ENCODE assay signal across 17 mouse cellular contexts in the genomic region with DNA sequence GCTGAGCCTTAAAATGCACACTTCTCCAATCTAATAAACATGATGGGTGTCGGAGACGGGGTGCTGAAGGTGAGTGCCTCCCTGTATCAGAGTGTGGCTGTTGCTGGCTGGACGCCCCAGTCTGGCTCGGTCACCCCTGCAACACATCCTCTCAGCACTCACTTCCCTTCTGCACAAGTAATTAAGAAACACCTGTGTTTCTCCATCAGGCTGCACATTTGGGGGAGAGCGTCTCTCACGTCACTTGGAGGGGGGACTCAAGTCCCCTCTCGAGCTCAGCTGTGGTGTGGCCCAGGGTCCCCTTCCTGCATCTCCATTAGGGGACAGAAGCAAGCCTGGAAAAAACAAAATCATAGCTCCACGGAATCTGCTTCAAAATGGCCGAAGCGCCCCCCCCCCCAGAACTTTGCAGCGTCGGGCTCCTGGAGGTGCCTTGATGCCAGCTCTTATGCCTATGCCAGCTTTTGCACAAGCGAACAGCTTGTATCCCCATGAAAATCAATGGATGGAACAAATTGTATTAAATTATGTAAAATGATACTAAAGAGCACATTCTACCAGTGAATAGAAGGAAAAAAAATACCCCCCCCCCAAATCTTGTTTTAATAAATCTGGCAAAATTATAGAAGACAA.
DNase-seq lines count a peak whose midpoint lies in the region; ATAC-seq lines count a peak whose summit lies in the region.
"Had no signal": no experiment of that assay in that cellular context is flagged by ENCODE, and none has a peak within 500 bp of the region (broad histone marks: within the 10 kb centered on the region; RNA-seq: fewer than 3 reads in every experiment).

No protein-coding gene starts in this region.

- intact Hi-C loops in left cerebral cortex, postnatal 4 days (cut with DNase I), result no loop called here

- H3K27ac ChIP-seq in forebrain, embryonic 11.5 days (ENCODE audit: low read depth, low read length), result no peak overlapping the region
- H3K27ac ChIP-seq in forebrain, embryonic 10.5 days, result no peak overlapping the region
- H3K27ac ChIP-seq in hindbrain, embryonic 16.5 days (ENCODE audit: low read depth, low read length), result no peak overlapping the region
- H3K27ac ChIP-seq: kidney, postnatal 0 days; limb, embryonic 15.5 days; liver, embryonic 15.5 days; stomach, postnatal 0 days had no signal

- no peak overlapping the region for H3K4me3 ChIP-seq in forebrain, embryonic 11.5 days (ENCODE audit: low read depth, low read length)
- no peak overlapping the region for H3K4me3 ChIP-seq in forebrain, embryonic 10.5 days
- no peak overlapping the region for H3K4me3 ChIP-seq in hindbrain, embryonic 16.5 days (ENCODE audit: low read length)
- H3K4me3 ChIP-seq: heart, embryonic 10.5 days; limb, embryonic 15.5 days; liver, embryonic 15.5 days had no signal

- WGBS in forebrain, embryonic 11.5 days, result 84% methylated on average over 13 of the region's 13 CpGs
- WGBS in forebrain, embryonic 10.5 days, result 90% methylated on average over 13 of the region's 13 CpGs
- 70% methylated on average over 13 of the region's 13 CpGs for WGBS in hindbrain, embryonic 16.5 days

- H3K27me3 ChIP-seq in forebrain, embryonic 11.5 days (ENCODE audit: control insufficient read depth, insufficient read depth, low read length), result no peaks in the 10 kb centered on the region
- no peaks in the 10 kb centered on the region for H3K27me3 ChIP-seq in forebrain, embryonic 10.5 days (ENCODE audit: poor library complexity, severe bottlenecking)
- no peaks in the 10 kb centered on the region for H3K27me3 ChIP-seq in hindbrain, embryonic 16.5 days (replicated peaks; ENCODE audit: control insufficient read depth, insufficient read depth, low read length)
- H3K27me3 ChIP-seq: limb, embryonic 15.5 days; liver, embryonic 15.5 days had no signal

- no peaks in the 10 kb centered on the region; the same call in 1 of the 2 replicates for H3K4me1 ChIP-seq in forebrain, embryonic 11.5 days (replicated peaks; ENCODE audit: control insufficient read depth, insufficient read depth, low read length)
- H3K4me1 ChIP-seq in forebrain, embryonic 10.5 days, result peaks cover 25% of the 10 kb centered on the region
- H3K4me1 ChIP-seq in hindbrain, embryonic 16.5 days (ENCODE audit: control insufficient read depth, insufficient read depth, low read depth, low read length), result peaks cover 7% of the 10 kb centered on the region
- H3K4me1 ChIP-seq: limb, embryonic 15.5 days; liver, embryonic 15.5 days had no signal

- H3K4me2 ChIP-seq in forebrain, embryonic 11.5 days (ENCODE audit: low read depth, low read length, severe bottlenecking), result no peak overlapping the region
- no peak overlapping the region; the same call in 1 of the 2 replicates for H3K4me2 ChIP-seq in hindbrain, embryonic 16.5 days (ENCODE audit: low read length)
- H3K4me2 ChIP-seq: limb, embryonic 15.5 days; liver, embryonic 15.5 days; midbrain, embryonic 11.5 days had no signal

- H3K9me3 ChIP-seq in forebrain, embryonic 11.5 days (ENCODE audit: control insufficient read depth, low read length), result no peaks in the 10 kb centered on the region
- no peaks in the 10 kb centered on the region for H3K9me3 ChIP-seq in forebrain, embryonic 10.5 days
- H3K9me3 ChIP-seq in hindbrain, embryonic 16.5 days (ENCODE audit: control insufficient read depth, low read length), result no peaks in the 10 kb centered on the region
- H3K9me3 ChIP-seq: heart, embryonic 10.5 days; limb, embryonic 15.5 days; liver, embryonic 15.5 days had no signal

- peak; percentile 34 for DNase-seq in forebrain, embryonic 11.5 days (ENCODE audit: low spot score)
- no peak for DNase-seq in forebrain, embryonic 10.5 days (ENCODE audit: extremely low spot score, low spot score)
- peak; percentile 55 for DNase-seq in left cerebral cortex, postnatal 4 days
- no peak for DNase-seq in left cerebral cortex, adult 8-10 months (ENCODE audit: low spot score in 2 of 2)
- peak; percentile 37 to 41 for DNase-seq in cerebellum, postnatal 25 days
- DNase-seq in urinary bladder, postnatal 14 days (ENCODE audit: low spot score), result no peak
- DNase-seq: adrenal gland, postnatal 36 days; kidney, adult 18-20 months; layer of hippocampus, postnatal 36 days; retina, postnatal 1 day had no signal

- no peaks in the 10 kb centered on the region for H3K36me3 ChIP-seq in forebrain, embryonic 11.5 days (ENCODE audit: control insufficient read depth, insufficient read depth, low read length)
- H3K36me3 ChIP-seq in forebrain, embryonic 10.5 days (replicated peaks), result no peaks in the 10 kb centered on the region
- no peaks in the 10 kb centered on the region for H3K36me3 ChIP-seq in hindbrain, embryonic 16.5 days (ENCODE audit: control insufficient read depth, insufficient read depth, low read length)
- H3K36me3 ChIP-seq: heart, embryonic 10.5 days; limb, embryonic 15.5 days; liver, embryonic 15.5 days had no signal

- H3K9ac ChIP-seq in forebrain, embryonic 11.5 days (ENCODE audit: low read length), result no peak overlapping the region
- H3K9ac ChIP-seq in hindbrain, embryonic 16.5 days (ENCODE audit: low read depth, low read length), result no peak overlapping the region
- H3K9ac ChIP-seq: limb, embryonic 15.5 days; liver, embryonic 15.5 days had no signal

- no peak for ATAC-seq in forebrain, embryonic 11.5 days (replicated peaks; ENCODE audit: low FRiP score)
- peak; percentile 50; the same call in 1 of the 2 replicates for ATAC-seq in hindbrain, embryonic 16.5 days

Comparison
In these comparisons a context has a peak if more than half of its experiments do, and no peak if none do; other contexts are left out.
1. DNase-seq: peak in forebrain, embryonic 11.5 days (single experiment), left cerebral cortex, postnatal 4 days (single experiment) and cerebellum, postnatal 25 days (2 of 2); none in forebrain, embryonic 10.5 days (single experiment), left cerebral cortex, adult 8-10 months (0 of 2) and urinary bladder, postnatal 14 days (single experiment).